In the genomic region with DNA sequence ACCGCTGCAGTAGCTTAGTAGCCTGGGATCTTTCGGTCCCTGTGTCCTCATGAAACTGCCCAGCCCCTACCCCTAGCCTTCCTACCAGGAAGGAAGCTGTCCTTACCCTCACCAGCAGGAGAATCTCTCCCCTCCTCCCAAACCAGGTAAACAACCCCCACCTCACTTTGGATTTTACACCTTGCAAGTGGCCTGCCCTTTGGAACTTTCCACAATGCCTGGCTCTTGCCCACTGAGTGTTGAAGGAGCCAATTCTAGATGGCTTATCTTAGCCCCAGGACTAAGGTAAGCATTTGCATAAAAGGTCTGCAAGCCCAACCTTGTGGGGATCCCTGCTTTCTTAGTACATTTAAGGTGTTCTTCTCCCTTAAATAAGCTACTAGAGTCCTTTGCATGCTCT, we compare ENCODE assay signal across 18 mouse cellular contexts. TPM values are rescaled to one million over a fixed set of nuclear protein-coding genes. Genes with fewer than 3 reads are reported as not detected.
A peak's percentile ranks its signal among the peaks of the same experiment; 100 is the strongest.
DNase-seq lines count a peak whose midpoint lies in the region; ATAC-seq and TF ChIP-seq lines count a peak whose summit lies in the region.
"Had no signal": no experiment of that assay in that cellular context is flagged by ENCODE, and none has a peak within 500 bp of the region (broad histone marks: within the 10 kb centered on the region; RNA-seq: fewer than 3 reads in every experiment).

No protein-coding gene starts in this region.

- no peak overlapping the region for H3K27ac ChIP-seq in hindbrain, embryonic 14.5 days
- no peak overlapping the region for H3K27ac ChIP-seq in hindbrain, embryonic 12.5 days
- H3K27ac ChIP-seq in midbrain, postnatal 0 days (ENCODE audit: low read depth, low read length): no peak overlapping the region
- no peak overlapping the region for H3K27ac ChIP-seq in midbrain, embryonic 13.5 days
- H3K27ac ChIP-seq: heart, embryonic 13.5 days; neural tube, embryonic 13.5 days had no signal

- ATAC-seq in hindbrain, embryonic 14.5 days (ENCODE audit: low FRiP score): no peak
- no peak for ATAC-seq in hindbrain, embryonic 12.5 days (ENCODE audit: low FRiP score)
- ATAC-seq in midbrain, postnatal 0 days (ENCODE audit: low FRiP score): no peak
- no peak for ATAC-seq in midbrain, embryonic 13.5 days
- ATAC-seq in erythroblast, adult 5-6 weeks (replicated peaks; ENCODE audit: low FRiP score, poor library complexity, severe bottlenecking): no peak
- ATAC-seq: forebrain, postnatal 0 days; inflammation-experienced regulatory T-cells, adult 6 months; midbrain, embryonic 16.5 days had no signal

- H3K4me1 ChIP-seq in hindbrain, embryonic 14.5 days (replicated peaks; ENCODE audit: control insufficient read depth, insufficient read depth, low read length): peaks cover 10% of the 10 kb centered on the region
- H3K4me1 ChIP-seq in hindbrain, embryonic 12.5 days: peaks cover 8% of the 10 kb centered on the region
- H3K4me1 ChIP-seq in midbrain, postnatal 0 days (ENCODE audit: insufficient read depth, low read length): peaks cover 5% of the 10 kb centered on the region; the same call in 1 of the 2 replicates
- peaks cover 12% of the 10 kb centered on the region for H3K4me1 ChIP-seq in midbrain, embryonic 13.5 days (replicated peaks)

- TF ChIP-seq CTCF in midbrain, postnatal 0 days (IDR thresholded peaks at IDR 0.05): no peak

- H3K4me3 ChIP-seq in hindbrain, embryonic 14.5 days (replicated peaks; ENCODE audit: low read length): 0 out of 2 replicates have a peak overlapping the region, but pooled peaks have one; percentile 33
- no peak overlapping the region for H3K4me3 ChIP-seq in hindbrain, embryonic 12.5 days
- H3K4me3 ChIP-seq in midbrain, postnatal 0 days (ENCODE audit: low read depth, low read length): no peak overlapping the region
- H3K4me3 ChIP-seq in midbrain, embryonic 13.5 days (replicated peaks): no peak overlapping the region

- H3K9ac ChIP-seq in hindbrain, embryonic 14.5 days: no peak overlapping the region
- H3K9ac ChIP-seq in hindbrain, embryonic 12.5 days: no peak overlapping the region
- H3K9ac ChIP-seq in midbrain, postnatal 0 days (replicated peaks; ENCODE audit: low read length, poor library complexity, severe bottlenecking): no peak overlapping the region
- H3K9ac ChIP-seq in midbrain, embryonic 13.5 days (replicated peaks): no peak overlapping the region
- H3K9ac ChIP-seq: forebrain, postnatal 0 days; neural tube, embryonic 13.5 days had no signal

- 77% methylated on average over 2 of the region's 2 CpGs for WGBS in hindbrain, embryonic 14.5 days
- 86% methylated on average over 2 of the region's 2 CpGs for WGBS in hindbrain, embryonic 12.5 days
- 93% methylated on average over 2 of the region's 2 CpGs for WGBS in midbrain, postnatal 0 days
- WGBS in midbrain, embryonic 13.5 days: 78% methylated on average over 2 of the region's 2 CpGs

- no peak overlapping the region for H3K4me2 ChIP-seq in hindbrain, embryonic 14.5 days (replicated peaks)
- no peak overlapping the region for H3K4me2 ChIP-seq in hindbrain, embryonic 12.5 days (replicated peaks)
- 0 out of 2 replicates have a peak overlapping the region, but pooled peaks have one; percentile 57 for H3K4me2 ChIP-seq in midbrain, postnatal 0 days (ENCODE audit: low read depth, low read length, poor library complexity, severe bottlenecking)
- no peak overlapping the region for H3K4me2 ChIP-seq in midbrain, embryonic 13.5 days (replicated peaks)

- H3K9me3 ChIP-seq in hindbrain, embryonic 14.5 days (ENCODE audit: control insufficient read depth, low read length): no peaks in the 10 kb centered on the region
- H3K9me3 ChIP-seq in hindbrain, embryonic 12.5 days (replicated peaks): no peaks in the 10 kb centered on the region
- H3K9me3 ChIP-seq in midbrain, postnatal 0 days (ENCODE audit: low read length): no peaks in the 10 kb centered on the region
- no peaks in the 10 kb centered on the region for H3K9me3 ChIP-seq in midbrain, embryonic 13.5 days
- H3K9me3 ChIP-seq: heart, embryonic 13.5 days; neural tube, embryonic 13.5 days had no signal

- DNase-seq in hindbrain, embryonic 14.5 days (ENCODE audit: low spot score): no peak
- no peak for DNase-seq in midbrain, postnatal 0 days (ENCODE audit: low spot score)
- peak; percentile 21 to 38 for DNase-seq in kidney, postnatal 4 days
- DNase-seq in yolk sac, embryonic 10.5 days (ENCODE audit: low spot score): peak; percentile 83
- no peak for DNase-seq in right cerebral cortex, adult 2 months (ENCODE audit: low spot score in 2 of 2)
- DNase-seq: adrenal gland, postnatal 14 days; cerebellum, postnatal 36 days; forebrain, postnatal 0 days; gastrocnemius, postnatal 25 days; retina, postnatal 1 day had no signal

- H3K27me3 ChIP-seq in hindbrain, embryonic 14.5 days (ENCODE audit: control insufficient read depth, insufficient read depth, low read length): peaks cover 42% of the 10 kb centered on the region
- H3K27me3 ChIP-seq in hindbrain, embryonic 12.5 days: peaks cover 50% of the 10 kb centered on the region
- peaks cover 36% of the 10 kb centered on the region for H3K27me3 ChIP-seq in midbrain, postnatal 0 days (ENCODE audit: insufficient read depth, low read length)
- H3K27me3 ChIP-seq in midbrain, embryonic 13.5 days: peaks cover 51% of the 10 kb centered on the region

- no peaks in the 10 kb centered on the region for H3K36me3 ChIP-seq in hindbrain, embryonic 14.5 days (replicated peaks; ENCODE audit: control insufficient read depth, insufficient read depth)
- H3K36me3 ChIP-seq in hindbrain, embryonic 12.5 days: no peaks in the 10 kb centered on the region
- H3K36me3 ChIP-seq in midbrain, postnatal 0 days (ENCODE audit: insufficient read depth, low read length): no peaks in the 10 kb centered on the region
- no peaks in the 10 kb centered on the region for H3K36me3 ChIP-seq in midbrain, embryonic 13.5 days
- H3K36me3 ChIP-seq: heart, embryonic 13.5 days; neural tube, embryonic 13.5 days had no signal

RNA-seq across cellular contexts. Expression of a gene that starts 1.3 kb away (rescaled TPM):
- polyA plus RNA-seq in hindbrain, embryonic 14.5 days (2014; fragmentation: Nextera tagmentation; extraction: Ambion mirVana): not detected in 2 replicates
- 0.38 and 0.41 TPM in 2 replicates for polyA plus RNA-seq in hindbrain, embryonic 12.5 days (2016; fragmentation: Nextera tagmentation; extraction: Ambion mirVana)
- 0.22 and 0.24 TPM in 2 replicates for total RNA-seq in midbrain, postnatal 0 days (2014; rRNA removed)
- polyA plus RNA-seq in midbrain, postnatal 0 days (2015; fragmentation: Nextera tagmentation; extraction: Ambion mirVana): 0.09 TPM in 1 of 2 replicates, not detected in the other
- 0.05 TPM in 1 of 2 replicates, not detected in the other for polyA plus RNA-seq in midbrain, embryonic 13.5 days (2015; fragmentation: Nextera tagmentation; extraction: Ambion mirVana)
- total RNA-seq in erythroblast, adult 5-6 weeks (2015; ENCODE audit: low replicate concordance): not detected in 2 replicates
- total RNA-seq in erythroblast, adult 5-6 weeks (2017; ENCODE audit: low replicate concordance): not detected in 2 replicates
- total RNA-seq: gastrocnemius, postnatal 25 days; left cerebral cortex, adult 18-20 months had no signal
- polyA plus RNA-seq: neural tube, embryonic 13.5 days had no signal

Comparison
In these comparisons a context has a peak if more than half of its experiments do, and no peak if none do; other contexts are left out.
1. DNase-seq: peak in kidney, postnatal 4 days (2 of 2) and yolk sac, embryonic 10.5 days (single experiment); none in hindbrain, embryonic 14.5 days (single experiment), midbrain, postnatal 0 days (single experiment) and right cerebral cortex, adult 2 months (0 of 2).